Mouse (Mus musculus): ENCODE measurements around the gene Smarcc2.

DNA sequence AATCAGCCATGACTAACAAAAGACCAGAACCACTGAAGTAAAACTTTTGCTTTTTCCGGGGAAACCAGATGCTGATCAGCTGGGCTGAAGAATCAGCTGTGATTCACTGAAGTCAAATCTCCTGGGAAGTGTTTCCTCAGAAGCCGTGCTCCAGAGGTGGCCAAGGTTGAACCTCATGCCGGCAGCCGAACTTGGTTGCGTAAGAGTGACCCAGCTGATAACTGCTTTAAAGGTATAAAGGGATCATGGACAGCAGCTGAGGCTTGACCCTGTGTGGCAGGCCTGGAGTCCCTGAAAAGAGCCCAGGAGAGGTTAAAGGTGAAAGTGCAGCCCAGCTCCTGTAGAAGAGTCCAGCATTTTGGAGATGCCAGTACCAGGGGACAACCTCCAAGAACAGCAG, 43.3 kb downstream of the Smarcc2 start:
- TF ChIP-seq CTCF (IDR thresholded peaks at IDR 0.05; ENCODE audit: borderline replicate concordance, extremely low read depth, insufficient read depth, insufficient read length), result no peak
- TF ChIP-seq POLR2A (IDR thresholded peaks at IDR 0.05; ENCODE audit: borderline replicate concordance, extremely low read depth, insufficient read depth, insufficient read length, poor library complexity, severe bottlenecking), result no peak
